Mouse (Mus musculus) cerebellum, adult 2 months (tissue): Measurements from ENCODE around the gene Sorbs2.

Source experiments
- CTCF ChIP-seq: fragments of 200-500 bp; IDR thresholded peaks from 2 replicates; pipeline ENCODE4 v1.5.1; 2011; ENCODE audit warnings: low read depth, mild to moderate bottlenecking, control low read depth, low read length, moderate library complexity, borderline replicate concordance; ENCODE audit not compliant: insufficient read depth
- POLR2A ChIP-seq: fragments of 200-500 bp; IDR thresholded peaks from 2 replicates; pipeline ENCODE4 v1.6.1; 2011; ENCODE audit warnings: low read length, control low read depth, borderline replicate concordance; ENCODE audit not compliant: insufficient read depth

GRCm38 (mm10) chr8:45480886-45481285 is 26.7 kb upstream of the Sorbs2 start:
- no peak for TF ChIP-seq POLR2A
- no peak for TF ChIP-seq CTCF
